Mouse (Mus musculus): Measurements from ENCODE around the gene Sez6l.
A peak's percentile ranks its signal among the peaks of the same experiment; 100 is the strongest.

- TF ChIP-seq CTCF (IDR thresholded peaks at IDR 0.05) (peak; percentile 29), POLR2A (IDR thresholded peaks at IDR 0.05; ENCODE audit: insufficient read depth, low read depth, low read length) (no peak)
These were observed at the start of gene Sez6l for GRCm38 (mm10) chr5:112576993-112577670.
